Mouse (Mus musculus) cerebellum, adult 11-12 months (tissue): ENCODE data around the gene Sept9.

Source experiments
- DNase-seq: peaks from one replicate; pipeline ENCODE4 v3.0.0; 2022

Gene Sept9

GRCm38 (mm10) chr11:117222899-117223298 is 23.4 kb downstream of the Sept9 start:
- no peak for DNase-seq

DNA sequence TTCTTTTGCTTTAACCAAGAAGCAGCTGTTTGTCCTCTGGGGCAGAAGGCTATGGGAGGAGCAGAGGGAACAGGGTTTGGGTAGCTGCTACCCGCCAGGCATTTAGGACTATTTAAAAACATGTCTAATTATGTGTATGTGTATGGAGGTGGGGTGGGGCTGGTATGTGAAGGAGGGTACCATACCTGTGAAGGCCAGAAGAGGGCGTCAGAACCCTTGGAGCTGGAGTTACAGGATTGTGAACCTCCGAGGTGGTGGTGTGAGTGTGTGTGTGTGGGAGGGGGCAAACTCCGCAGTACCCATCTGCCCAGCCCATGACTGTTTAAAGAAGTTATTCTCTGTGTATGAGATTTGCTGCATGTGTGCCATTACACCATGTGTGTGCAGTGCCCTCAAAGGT is 25.3 kb downstream of the Sept9 start:
- DNase-seq: no peak

DNA sequence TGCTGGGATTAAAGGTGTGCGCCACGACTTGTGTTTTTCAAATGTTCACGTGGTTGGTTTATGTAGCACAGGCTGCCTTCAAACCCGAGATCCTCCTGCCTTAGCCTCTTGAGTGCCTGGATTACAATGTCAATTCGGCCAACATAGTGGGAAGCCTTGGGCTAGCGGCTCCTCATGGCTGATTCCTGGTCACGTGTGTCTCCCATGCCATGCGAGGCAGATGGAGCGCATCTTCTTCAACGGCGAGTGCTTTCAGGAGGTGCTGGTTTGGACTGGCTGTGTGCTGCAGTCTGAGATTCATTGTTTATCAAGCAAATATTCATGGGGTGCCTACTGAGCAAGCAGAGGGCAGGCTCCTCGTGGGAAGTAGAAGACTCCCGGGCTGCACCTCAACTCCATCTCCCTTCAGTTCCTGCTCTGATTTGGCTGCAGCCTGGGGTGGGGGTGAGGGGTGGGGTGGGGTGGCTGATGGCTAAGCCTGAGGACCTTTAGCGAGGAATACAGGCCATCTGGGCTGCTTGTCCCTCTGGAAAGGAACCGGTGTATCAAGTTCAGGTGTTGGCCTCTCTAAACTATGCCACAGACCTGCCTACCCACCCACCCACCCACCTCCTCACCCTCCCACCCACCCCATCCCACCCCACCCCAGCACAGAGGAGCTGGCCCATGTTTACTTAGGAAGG is 26.2 kb downstream of the Sept9 start:
- DNase-seq: no peak

GRCm38 (mm10) chr11:117226214-117226535 is 26.7 kb downstream of the Sept9 start:
- DNase-seq: no peak

GRCm38 (mm10) chr11:117228139-117228538 is 28.7 kb downstream of the Sept9 start:
- no peak for DNase-seq

GRCm38 (mm10) chr11:117231551-117231950 is 32.1 kb downstream of the Sept9 start:
- DNase-seq: no peak

- DNase-seq: no peak
Measured at GRCm38 (mm10) chr11:117232032-117232431, 32.6 kb downstream of the Sept9 start.

DNA sequence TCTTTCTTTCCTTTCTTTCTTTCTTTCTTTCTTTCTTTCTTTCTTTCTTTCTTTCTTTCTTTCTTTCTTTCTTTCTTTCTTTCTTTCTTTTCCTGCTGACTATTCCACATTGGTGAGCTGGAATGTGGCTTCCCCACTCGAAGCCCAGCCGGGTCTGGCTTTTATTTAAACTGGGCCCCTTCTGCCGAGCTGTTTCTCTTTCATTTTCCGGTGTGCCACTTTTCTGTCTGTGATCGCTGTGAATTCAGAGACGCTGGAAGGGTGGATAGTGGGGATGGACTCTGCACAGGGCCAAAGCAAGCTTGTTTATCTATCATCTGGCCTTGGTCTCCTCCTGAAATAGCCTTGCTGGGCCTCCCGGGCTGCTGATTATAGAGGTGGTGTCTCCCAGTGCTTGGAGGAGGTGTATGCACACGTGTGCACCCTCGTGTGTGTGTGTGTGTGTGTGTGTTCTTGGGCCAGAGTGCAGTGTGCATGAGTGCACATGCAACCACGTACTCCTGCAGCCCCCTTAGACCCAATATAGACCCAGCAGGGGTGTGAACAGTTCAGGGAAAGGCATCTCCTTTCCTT is 33.5 kb downstream of the Sept9 start:
- no peak for DNase-seq

- no peak for DNase-seq
Measured at GRCm38 (mm10) chr11:117233818-117234217, 34.4 kb downstream of the Sept9 start.

DNA sequence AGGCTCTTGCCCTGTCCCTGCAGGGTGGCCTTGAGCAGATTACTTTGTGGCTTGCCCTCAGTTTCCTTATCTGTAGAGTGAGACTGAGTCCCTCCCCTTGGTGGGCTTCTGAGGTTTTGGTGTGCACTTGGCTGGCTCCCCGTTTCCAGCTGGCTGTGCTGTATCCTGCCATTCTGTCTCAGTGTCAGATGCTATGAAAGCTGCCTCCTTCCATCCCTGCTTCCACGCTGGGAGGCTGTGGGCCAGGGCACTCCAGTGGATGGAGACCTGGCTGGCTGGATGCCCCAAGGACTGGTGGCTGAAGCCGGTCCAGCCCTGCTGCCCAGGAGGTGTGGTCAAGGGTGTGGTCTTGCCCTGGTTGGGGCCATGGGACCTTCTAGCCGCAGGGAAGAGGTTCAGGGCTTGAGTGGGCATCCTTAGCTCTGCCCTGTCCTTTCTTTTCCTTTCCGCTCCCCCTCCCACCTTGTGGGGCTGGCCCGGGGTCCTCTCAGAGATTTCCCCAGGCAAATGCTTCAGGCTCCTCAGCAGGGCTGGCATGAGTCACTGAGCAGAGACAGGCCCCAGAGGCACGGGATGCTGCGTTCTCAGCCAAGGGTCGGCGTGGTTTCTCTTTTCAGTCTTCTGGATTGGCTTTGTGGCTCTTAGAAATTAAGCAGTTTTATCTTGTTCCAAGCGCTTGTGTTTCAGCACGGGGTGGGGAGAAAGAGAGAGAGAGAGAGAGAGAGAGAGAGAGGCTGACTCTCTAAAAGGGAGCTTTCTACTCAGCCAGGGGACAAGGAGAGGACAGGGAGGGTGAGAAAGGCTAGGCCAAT is 35.8 kb downstream of the Sept9 start:
- DNase-seq: no peak

- DNase-seq: no peak
Measured at GRCm38 (mm10) chr11:117235898-117236459, 36.5 kb downstream of the Sept9 start.

DNA sequence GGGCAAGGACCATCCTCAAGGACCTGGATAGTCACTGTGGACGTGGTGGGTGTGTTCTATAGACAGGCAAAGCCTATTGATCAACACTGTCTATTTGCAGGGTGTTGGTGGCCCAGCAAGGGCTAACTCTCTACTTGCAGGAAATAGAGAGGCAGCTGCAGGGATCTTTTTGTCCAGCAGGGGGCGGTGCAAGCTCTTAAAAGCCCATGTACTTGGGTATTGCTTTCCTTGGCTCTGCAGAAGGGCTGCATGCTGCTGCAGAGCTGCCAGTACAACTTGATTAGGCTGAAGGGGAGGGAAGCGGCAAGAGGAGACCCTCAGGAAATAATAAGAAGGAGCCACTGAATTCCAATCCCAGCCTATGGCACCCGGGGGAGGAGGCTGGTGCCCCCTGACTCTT is 38.7 kb downstream of the Sept9 start:
- peak; percentile 64 for DNase-seq

DNA sequence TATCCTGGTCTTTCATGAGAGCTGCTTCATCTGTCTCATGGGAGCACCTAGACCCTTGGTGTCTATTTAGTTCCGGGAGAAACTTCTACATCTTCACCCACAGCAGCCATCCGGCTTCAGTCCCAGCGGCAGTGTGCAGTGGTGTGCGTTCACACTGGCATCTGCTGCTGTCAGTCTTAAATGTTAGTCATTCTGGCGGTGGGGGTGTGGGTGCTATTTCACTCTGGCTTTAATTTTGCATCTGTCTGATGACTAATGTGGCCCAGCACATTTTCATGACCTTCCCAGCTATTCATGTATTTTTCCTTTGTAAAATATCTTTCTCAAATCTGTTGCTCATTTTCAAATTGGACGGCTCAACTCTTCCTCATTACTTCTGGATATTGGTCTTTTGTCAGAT is 40.2 kb downstream of the Sept9 start:
- DNase-seq: no peak

DNA sequence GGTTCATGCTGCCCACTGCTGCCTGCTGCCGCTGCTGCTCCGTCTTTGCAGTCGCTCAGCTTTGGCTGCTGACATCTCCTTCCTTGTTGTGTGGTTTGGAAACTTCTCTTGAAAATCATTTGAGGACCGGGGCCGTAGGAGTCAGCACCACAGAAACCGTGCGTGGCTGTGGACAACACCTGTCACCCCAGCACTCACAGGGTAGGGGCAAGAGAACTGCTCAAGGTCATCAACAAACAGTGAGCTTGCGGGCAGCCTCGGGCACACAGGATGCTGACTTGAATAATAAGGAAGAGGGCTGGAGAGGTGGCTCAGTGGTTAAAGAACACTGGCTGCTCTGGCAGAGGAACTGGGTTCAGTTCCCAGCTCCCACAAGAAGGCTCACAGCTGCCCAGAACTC is 40.9 kb downstream of the Sept9 start:
- no peak for DNase-seq

- DNase-seq: no peak
Measured at GRCm38 (mm10) chr11:117240861-117241738, 41.6 kb downstream of the Sept9 start.

DNA sequence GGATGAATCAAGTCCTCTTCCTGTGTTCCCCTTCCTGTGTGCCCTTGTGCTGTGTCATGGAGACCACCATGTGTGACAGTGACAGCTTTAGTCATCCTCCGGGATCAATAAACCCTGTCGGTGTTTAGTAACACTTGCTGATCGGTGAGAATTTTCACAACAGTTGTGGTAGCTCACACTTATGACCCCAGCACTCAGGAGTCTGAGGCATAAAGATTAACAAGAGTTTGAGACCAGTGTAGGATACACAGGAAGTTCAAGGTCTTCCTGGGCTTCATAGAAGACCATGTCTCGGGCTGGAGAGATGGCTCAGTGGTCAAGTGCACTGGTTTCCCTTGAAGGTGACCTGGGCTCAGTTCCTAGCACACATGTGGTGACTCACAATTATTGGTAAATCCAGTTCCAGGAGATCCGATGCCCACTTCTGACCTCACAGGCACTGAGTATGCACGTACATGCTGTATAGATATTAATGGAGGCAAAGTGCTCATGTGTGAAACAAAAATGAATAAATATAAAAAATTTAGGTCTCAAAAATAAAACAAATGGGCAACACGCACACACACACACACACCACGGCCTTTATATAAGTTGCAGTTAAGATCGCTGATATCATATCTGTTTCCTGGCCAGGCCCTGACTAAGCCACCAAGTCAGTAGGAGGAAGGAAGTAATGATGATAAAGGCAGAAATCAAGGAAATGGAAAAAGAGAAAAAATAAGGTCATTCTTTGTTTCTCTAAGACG is 43.1 kb downstream of the Sept9 start:
- no peak for DNase-seq

DNA sequence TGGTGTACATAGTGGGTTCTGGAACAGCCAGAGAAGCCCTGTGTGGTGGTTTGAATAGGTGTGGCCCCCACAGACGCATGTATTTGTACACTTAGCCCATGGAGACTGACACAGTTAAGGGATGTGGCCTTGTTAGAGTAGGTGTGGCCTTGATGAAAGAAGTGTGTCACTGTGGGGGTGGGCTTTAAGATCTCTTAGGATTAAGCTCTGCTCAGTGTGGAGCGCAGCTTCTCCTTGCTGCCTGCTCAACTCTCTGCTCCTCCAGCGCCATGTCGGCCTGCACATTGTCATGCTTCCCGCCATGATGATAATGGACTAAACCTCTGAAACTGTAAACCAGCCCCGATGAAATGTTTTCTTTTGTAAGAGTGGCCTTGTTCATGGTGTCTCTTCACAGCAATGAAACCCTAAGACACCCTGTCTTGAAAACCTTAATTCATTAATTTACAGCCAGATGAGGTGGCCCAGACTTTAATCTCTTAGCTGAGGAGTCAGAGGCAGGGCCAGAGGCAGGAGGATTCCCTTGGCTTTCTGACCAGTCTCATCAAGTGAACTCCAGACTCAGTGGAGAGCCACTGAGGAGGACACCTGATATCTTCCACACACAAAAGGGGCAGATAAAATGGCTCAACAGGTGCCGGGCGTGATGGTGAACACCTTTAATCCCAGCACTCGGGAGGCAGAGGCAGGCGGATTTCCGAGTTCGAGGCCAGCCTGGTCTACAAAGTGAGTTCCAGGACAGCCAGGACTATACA is 44.3 kb downstream of the Sept9 start:
- no peak for DNase-seq

GRCm38 (mm10) chr11:117245041-117245725 is 45.7 kb downstream of the Sept9 start:
- DNase-seq: no peak

DNA sequence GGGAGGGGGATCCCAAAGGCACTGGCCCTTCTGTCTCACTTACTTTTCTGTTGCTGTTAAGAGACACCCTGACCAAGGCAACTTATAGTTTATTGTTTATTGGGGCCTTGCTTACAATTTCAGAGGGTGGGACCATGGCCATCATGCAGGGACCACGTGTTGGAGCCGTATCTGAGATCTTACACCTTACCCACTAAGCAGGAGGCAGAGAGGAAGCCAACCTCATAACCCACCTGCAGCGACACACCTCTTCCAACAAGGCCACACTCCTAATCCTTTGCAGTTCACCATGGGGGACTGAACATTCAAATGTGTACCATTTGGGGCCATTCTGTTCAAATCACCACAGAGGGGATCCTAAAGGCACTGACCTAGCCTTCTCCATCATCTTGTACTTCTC is 46.4 kb downstream of the Sept9 start:
- no peak for DNase-seq

GRCm38 (mm10) chr11:117246286-117246685 is 46.8 kb downstream of the Sept9 start:
- DNase-seq: no peak

DNA sequence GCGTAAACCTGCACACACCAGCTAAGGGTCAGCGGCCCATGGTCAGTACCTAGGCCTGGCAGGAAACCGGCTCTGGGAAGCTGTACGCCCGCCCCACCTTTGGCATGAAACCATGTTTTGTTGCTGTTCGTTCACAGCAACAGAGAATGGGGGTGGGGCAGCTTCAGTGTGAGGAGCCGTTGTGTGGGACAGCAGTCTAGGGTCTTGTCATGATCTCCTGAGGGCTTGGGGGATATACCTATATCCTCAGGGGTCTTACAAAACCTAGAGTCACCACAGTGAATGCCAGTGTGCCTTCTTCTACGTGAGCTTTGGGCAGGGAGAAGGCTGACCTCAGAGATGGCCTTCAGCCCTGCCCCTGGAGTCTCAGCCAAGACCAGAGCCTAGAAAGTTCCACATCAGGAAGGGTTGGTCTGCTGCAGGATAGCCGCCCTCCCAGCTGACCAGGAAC is 47.5 kb downstream of the Sept9 start:
- DNase-seq: no peak
